Mouse (Mus musculus): ENCODE measurements around the gene Hist1h4d. TPM values are rescaled to one million over a fixed set of nuclear protein-coding genes. Genes with fewer than 3 reads are reported as not detected.

The Hist1h4d gene
- total RNA-seq, 2 experiments from 2014 or later: 35.7 to 38.0 TPM

- DNase-seq: no peak
Observed at GRCm38 (mm10) chr13:23593051-23593770, 11.8 kb downstream of the Hist1h4d start.

- DNase-seq: no peak
Observed at GRCm38 (mm10) chr13:23595185-23595584, 13.8 kb downstream of the Hist1h4d start.

- DNase-seq: no peak
Observed at GRCm38 (mm10) chr13:23595622-23596372, 14.4 kb downstream of the Hist1h4d start.

GRCm38 (mm10) chr13:23597957-23598356, 16.6 kb downstream of the Hist1h4d start:
- DNase-seq: peak; percentile 33

- no peak for DNase-seq
Observed at GRCm38 (mm10) chr13:23603182-23603699, 21.8 kb downstream of the Hist1h4d start.

- DNase-seq: no peak
Observed at GRCm38 (mm10) chr13:23604452-23604851, 23.1 kb downstream of the Hist1h4d start.

GRCm38 (mm10) chr13:23605052-23605451, 23.7 kb downstream of the Hist1h4d start:
- DNase-seq: no peak

GRCm38 (mm10) chr13:23609209-23609608, 27.8 kb downstream of the Hist1h4d start:
- DNase-seq: no peak

- no peak for DNase-seq
Observed at GRCm38 (mm10) chr13:23609844-23610243, 28.4 kb downstream of the Hist1h4d start.

GRCm38 (mm10) chr13:23610393-23610792, 29.0 kb downstream of the Hist1h4d start:
- no peak for DNase-seq

GRCm38 (mm10) chr13:23611638-23612037, 30.2 kb downstream of the Hist1h4d start:
- DNase-seq: no peak

GRCm38 (mm10) chr13:23620056-23620732, 38.8 kb downstream of the Hist1h4d start:
- DNase-seq: no peak

GRCm38 (mm10) chr13:23620733-23621531, 39.5 kb downstream of the Hist1h4d start, which contains the start of gene Hist1h2be:
Gene Hist1h2be (minus strand): TSS chr13:23621124.
- DNase-seq: peak; percentile 38

- DNase-seq: peak; percentile 64
Observed at GRCm38 (mm10) chr13:23621532-23622174, 40.3 kb downstream of the Hist1h4d start.

GRCm38 (mm10) chr13:23622175-23622671, 40.8 kb downstream of the Hist1h4d start, which contains the start of gene Hist1h1e:
Gene Hist1h1e (minus strand): TSS chr13:23622558.
- DNase-seq: peak; percentile 92

GRCm38 (mm10) chr13:23622861-23623450, 41.6 kb downstream of the Hist1h4d start:
- DNase-seq: no peak

- no peak for DNase-seq
Observed at GRCm38 (mm10) chr13:23630653-23631052, 49.3 kb downstream of the Hist1h4d start.
